Mouse (Mus musculus) embryonic facial prominence, embryonic 15.5 days (tissue): ENCODE results near the gene Cfap58. TPM values are rescaled to one million over a fixed set of nuclear protein-coding genes. Genes with fewer than 3 reads are reported as not detected.

Experiments used
- ATAC-seq: fragments of 200-750 bp; cut with Nextera tagmentation; 2 replicates; pipeline ENCODE4 v1.8.0; 2017; ENCODE audit warnings: low read depth, moderate TSS enrichment; ENCODE audit not compliant: insufficient number of reproducible peaks, low FRiP score, low TSS enrichment
- H3K27ac ChIP-seq: fragments of 300-500 bp; sonication (generic); replicated peaks from 2 replicates; pipeline ENCODE4 v1.5.1; 2015; ENCODE audit warnings: mild to moderate bottlenecking, inconsistent platforms
- H3K27me3 ChIP-seq: fragments of 300-500 bp; sonication (generic); 2 replicates; pipeline ENCODE4 v1.6.1; 2015; ENCODE audit warnings: inconsistent platforms
- H3K36me3 ChIP-seq: fragments of 300-500 bp; sonication (generic); 2 replicates; pipeline ENCODE4 v1.6.1; 2015; ENCODE audit warnings: mild to moderate bottlenecking, inconsistent platforms
- H3K4me1 ChIP-seq: fragments of 300-500 bp; sonication (generic); 2 replicates; pipeline ENCODE4 v1.6.1; 2015; ENCODE audit warnings: inconsistent platforms
- H3K4me2 ChIP-seq: fragments of 300-500 bp; sonication (generic); replicated peaks from 2 replicates; pipeline ENCODE4 v1.6.1; 2015; ENCODE audit warnings: mild to moderate bottlenecking, inconsistent platforms
- H3K4me3 ChIP-seq: fragments of 300-500 bp; sonication (generic); replicated peaks from 2 replicates; pipeline ENCODE4 v1.5.1; 2015; ENCODE audit warnings: mild to moderate bottlenecking, inconsistent platforms
- H3K9ac ChIP-seq: fragments of 300-500 bp; sonication (generic); 2 replicates; pipeline ENCODE4 v1.6.1; 2015; ENCODE audit warnings: inconsistent platforms
- H3K9me3 ChIP-seq: fragments of 300-500 bp; sonication (generic); replicated peaks from 2 replicates; pipeline ENCODE4 v1.6.1; 2016; ENCODE audit warnings: inconsistent platforms
- WGBS: fragments of 180-500 bp; shearing (Covaris S2); methylation state at CpG from one replicate; pipeline ENCODE4 v1.1.7; 2015; 5-methylcytosine and 5-hydroxymethylcytosine counted together
- polyA plus RNA-seq: library from polyadenylated mRNA; unstranded; fragments of >200 nt; fragmentation: Nextera tagmentation; extraction: Ambion mirVana; gene quantifications from 2 replicates; pipeline ENCODE4 v1.2.1, GENCODE M21; 2015

Gene Cfap58
- polyA plus RNA-seq, 1 experiment from 2014 or later = 1.2 TPM

GRCm38 (mm10) chr19:47918455-47919101 lies 18.9 kb upstream of the Cfap58 start:
- no peaks in the 10 kb centered on the region for H3K9me3 ChIP-seq
- H3K36me3 ChIP-seq = no peaks in the 10 kb centered on the region
- WGBS = under 1% methylated on average over 29 of the region's 29 CpGs
- H3K9ac ChIP-seq = peak overlapping the region; percentile 85
- ATAC-seq = no peak; the same call in none of the 2 replicates
- H3K4me2 ChIP-seq = peak overlapping the region; percentile 79
- peaks cover 30% of the 10 kb centered on the region for H3K4me1 ChIP-seq
- no peaks in the 10 kb centered on the region for H3K27me3 ChIP-seq
- peak overlapping the region; percentile 91 for H3K4me3 ChIP-seq
- H3K27ac ChIP-seq = peak overlapping the region; percentile 95

- ATAC-seq = peak; percentile 79
- under 1% methylated on average over 48 of the region's 48 CpGs for WGBS
- peaks cover 30% of the 10 kb centered on the region for H3K4me1 ChIP-seq
These were observed 18.1 kb upstream of the Cfap58 start, which contains the start of the genes Cfap43 and Itprip for GRCm38 (mm10) chr19:47919126-47919965. TSS of gene Cfap43 (minus strand) at chr19:47919287. TSS of gene Itprip (minus strand) at chr19:47919299.

GRCm38 (mm10) chr19:47919966-47920375 lies 17.5 kb upstream of the Cfap58 start:
- H3K9ac ChIP-seq = peak overlapping the region; percentile 85; the same call in 1 of the 2 replicates
- H3K36me3 ChIP-seq = no peaks in the 10 kb centered on the region
- peaks cover 30% of the 10 kb centered on the region for H3K4me1 ChIP-seq
- H3K4me2 ChIP-seq = peak overlapping the region; percentile 79
- WGBS = under 1% methylated on average over 8 of the region's 8 CpGs
- H3K9me3 ChIP-seq = no peaks in the 10 kb centered on the region
- H3K27me3 ChIP-seq = no peaks in the 10 kb centered on the region
- no peak for ATAC-seq
- H3K4me3 ChIP-seq = peak overlapping the region; percentile 91
- H3K27ac ChIP-seq = peak overlapping the region; percentile 95

More at GRCm38 (mm10) chr19:47919126-47919965, 18.1 kb upstream of the Cfap58 start, which contains the start of the genes Cfap43 and Itprip:
- Histone ChIP-seq H3K9ac (peak within 1 kb of the TSS; percentile 85), H3K27me3 (no peaks in the 10 kb centered on the region), H3K27ac (peak within 1 kb of the TSS; percentile 95), H3K9me3 (no peaks in the 10 kb centered on the region), H3K4me2 (peak within 1 kb of the TSS; percentile 79), H3K36me3 (no peaks in the 10 kb centered on the region), H3K4me3 (peak within 1 kb of the TSS; percentile 91)

GRCm38 (mm10) chr19:47925819-47926218 lies 11.7 kb upstream of the Cfap58 start:
- no peaks in the 10 kb centered on the region for H3K9me3 ChIP-seq
- H3K27me3 ChIP-seq = no peaks in the 10 kb centered on the region
- WGBS = 67% methylated on average over 7 of the region's 7 CpGs
- H3K9ac ChIP-seq = no peak overlapping the region
- no peaks in the 10 kb centered on the region for H3K36me3 ChIP-seq
- no peak overlapping the region for H3K4me2 ChIP-seq
- ATAC-seq = no peak
- H3K27ac ChIP-seq = no peak overlapping the region
- no peak overlapping the region for H3K4me3 ChIP-seq
- 0 out of 2 replicates have a peak, but pooled peaks cover 4% of the 10 kb centered on the region for H3K4me1 ChIP-seq

DNA sequence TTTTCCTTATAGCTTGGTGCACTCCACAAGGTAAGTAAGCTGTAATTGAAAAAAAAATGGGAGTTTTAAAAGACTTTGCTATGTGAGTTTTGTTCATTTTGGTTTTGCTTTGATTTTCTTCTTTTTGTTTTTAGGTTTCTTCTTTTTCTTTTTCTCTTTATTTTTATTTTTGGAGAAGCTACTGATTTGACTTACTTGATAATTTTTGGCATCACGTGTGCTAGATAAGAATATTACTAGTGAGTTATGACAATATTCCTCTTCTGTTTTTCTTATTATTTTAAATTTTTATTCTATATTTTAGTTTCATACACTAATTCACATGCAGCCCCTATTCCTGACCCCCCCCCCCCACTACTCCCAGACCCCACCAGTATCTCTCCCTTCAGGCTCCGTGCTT lies 10.4 kb upstream of the Cfap58 start:
- H3K4me3 ChIP-seq = no peak overlapping the region
- no peak overlapping the region for H3K4me2 ChIP-seq
- H3K27me3 ChIP-seq = no peaks in the 10 kb centered on the region
- H3K9ac ChIP-seq = no peak overlapping the region
- H3K4me1 ChIP-seq = 0 out of 2 replicates have a peak, but pooled peaks cover 4% of the 10 kb centered on the region
- no peaks in the 10 kb centered on the region for H3K36me3 ChIP-seq
- no peak for ATAC-seq
- H3K27ac ChIP-seq = no peak overlapping the region
- WGBS = 81% methylated on average over 2 of the region's 2 CpGs
- no peaks in the 10 kb centered on the region for H3K9me3 ChIP-seq

- no peak for ATAC-seq
These were observed 8.4 kb upstream of the Cfap58 start for GRCm38 (mm10) chr19:47929043-47929442.

GRCm38 (mm10) chr19:47931982-47932638 lies 5.4 kb upstream of the Cfap58 start:
- ATAC-seq = no peak
- Histone ChIP-seq H3K4me2 (no peak overlapping the region), H3K4me3 (no peak overlapping the region), H3K9me3 (no peaks in the 10 kb centered on the region), H3K27ac (0 out of 2 replicates have a peak overlapping the region, but pooled peaks have one; percentile 34), H3K9ac (no peak overlapping the region), H3K36me3 (no peaks in the 10 kb centered on the region), H3K4me1 (0 out of 2 replicates have a peak, but pooled peaks cover 4% of the 10 kb centered on the region), H3K27me3 (0 out of 2 replicates have a peak, but pooled peaks cover 3% of the 10 kb centered on the region)
- WGBS = 32% methylated on average over 7 of the region's 7 CpGs

More at GRCm38 (mm10) chr19:47929043-47929442, 8.4 kb upstream of the Cfap58 start:
- Histone ChIP-seq H3K4me3 (no peak overlapping the region), H3K27ac (peak overlapping the region; percentile 48; the same call in 1 of the 2 replicates), H3K9ac (no peak overlapping the region), H3K9me3 (no peaks in the 10 kb centered on the region), H3K4me2 (no peak overlapping the region), H3K27me3 (no peaks in the 10 kb centered on the region), H3K36me3 (no peaks in the 10 kb centered on the region), H3K4me1 (0 out of 2 replicates have a peak, but pooled peaks cover 4% of the 10 kb centered on the region)
- 59% methylated on average over 4 of the region's 4 CpGs for WGBS

GRCm38 (mm10) chr19:47934146-47934545 lies 3.3 kb upstream of the Cfap58 start:
- 88% methylated on average over 8 of the region's 8 CpGs for WGBS
- ATAC-seq = no peak

DNA sequence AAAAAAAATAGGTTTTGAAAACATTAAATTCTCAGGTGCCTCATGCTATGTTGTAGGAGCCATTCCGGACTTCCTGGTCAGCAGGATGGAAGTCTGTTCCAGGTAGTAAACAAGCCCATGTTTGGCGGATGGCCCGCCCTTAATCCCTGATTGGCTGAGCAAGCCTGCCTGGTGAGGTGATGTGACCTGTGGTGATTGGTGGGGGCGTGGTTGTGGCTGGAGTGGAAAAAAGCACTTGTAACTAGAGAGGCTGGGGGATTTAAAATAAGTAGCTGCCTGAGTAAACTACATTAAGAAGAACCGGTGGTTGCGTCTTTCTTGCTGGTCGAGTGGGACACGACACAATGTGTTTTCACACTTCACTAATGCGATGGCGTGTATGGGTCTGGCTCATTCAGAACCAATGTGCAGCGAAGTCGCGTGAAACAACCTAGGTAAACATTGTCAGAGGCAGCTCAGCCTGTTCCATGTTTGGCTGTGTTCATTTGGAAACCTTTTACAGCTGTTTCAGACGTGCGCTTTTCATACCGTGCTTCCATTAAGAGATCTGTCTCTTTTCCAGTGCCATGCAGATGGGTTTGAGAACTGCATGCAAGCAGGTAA lies 2.7 kb upstream of the Cfap58 start:
- no peaks in the 10 kb centered on the region for H3K36me3 ChIP-seq
- no peak overlapping the region for H3K9ac ChIP-seq
- H3K4me2 ChIP-seq = no peak overlapping the region
- peaks cover 16% of the 10 kb centered on the region for H3K27me3 ChIP-seq
- H3K4me1 ChIP-seq = peaks cover 8% of the 10 kb centered on the region; the same call in 1 of the 2 replicates
- WGBS = 65% methylated on average over 16 of the region's 16 CpGs
- no peak overlapping the region for H3K4me3 ChIP-seq
- no peak overlapping the region for H3K27ac ChIP-seq
- H3K9me3 ChIP-seq = no peaks in the 10 kb centered on the region
- ATAC-seq = no peak

More at GRCm38 (mm10) chr19:47934146-47934545, 3.3 kb upstream of the Cfap58 start:
- Histone ChIP-seq H3K4me3 (no peak overlapping the region), H3K4me2 (no peak overlapping the region), H3K36me3 (no peaks in the 10 kb centered on the region), H3K4me1 (peaks cover 12% of the 10 kb centered on the region; the same call in 1 of the 2 replicates), H3K9ac (no peak overlapping the region), H3K27ac (no peak overlapping the region), H3K9me3 (no peaks in the 10 kb centered on the region), H3K27me3 (peaks cover 16% of the 10 kb centered on the region; the same call in 1 of the 2 replicates)

GRCm38 (mm10) chr19:47935530-47935929 lies 1.9 kb upstream of the Cfap58 start:
- Histone ChIP-seq H3K36me3 (no peaks in the 10 kb centered on the region), H3K4me2 (no peak overlapping the region), H3K4me3 (no peak overlapping the region), H3K27ac (no peak overlapping the region), H3K9ac (no peak overlapping the region), H3K27me3 (peaks cover 21% of the 10 kb centered on the region), H3K4me1 (peaks cover 8% of the 10 kb centered on the region; the same call in 1 of the 2 replicates), H3K9me3 (no peaks in the 10 kb centered on the region)
- 75% methylated on average over 6 of the region's 6 CpGs for WGBS
- no peak for ATAC-seq
